Mouse (Mus musculus) liver, postnatal 0 days (tissue): Measurements from ENCODE around the gene Sec22c. TPM values are rescaled to one million over a fixed set of nuclear protein-coding genes. Genes with fewer than 3 reads are reported as not detected.
A peak's percentile ranks its signal among the peaks of the same experiment; 100 is the strongest.

Experiments
- ATAC-seq: fragments of 200-750 bp; cut with Nextera tagmentation; 2 replicates; pipeline ENCODE4 v1.8.0; 2017; ENCODE audit warnings: mild to moderate bottlenecking, moderate library complexity
- DNase-seq: peaks from one replicate; pipeline ENCODE4 v3.0.0-alpha.2; 2016
- H3K27ac ChIP-seq: fragments of 300-500 bp; sonication (generic); 2 replicates; pipeline ENCODE4 v1.5.1; 2014; ENCODE audit warnings: antibody characterized with exemption, moderate library complexity, mild to moderate bottlenecking, low read depth
- H3K27me3 ChIP-seq: fragments of 300-500 bp; sonication (generic); 2 replicates; pipeline ENCODE4 v1.6.1; 2014; ENCODE audit warnings: low read length, control low read depth, mixed read lengths; ENCODE audit not compliant: insufficient read depth
- H3K36me3 ChIP-seq: fragments of 300-500 bp; sonication (generic); replicated peaks from 2 replicates; pipeline ENCODE4 v1.6.1; 2014; ENCODE audit warnings: mild to moderate bottlenecking, control low read depth, low read length, moderate library complexity, mixed read lengths; ENCODE audit not compliant: insufficient read depth
- H3K4me1 ChIP-seq: fragments of 300-500 bp; sonication (generic); 2 replicates; pipeline ENCODE4 v1.6.1; 2014; ENCODE audit warnings: antibody characterized with exemption, mild to moderate bottlenecking, control low read depth; ENCODE audit not compliant: insufficient read depth
- H3K4me2 ChIP-seq: fragments of 300-500 bp; sonication (generic); 2 replicates; pipeline ENCODE4 v1.6.1; 2014; ENCODE audit warnings: low read depth, mild to moderate bottlenecking, low read length, moderate library complexity, mixed read lengths
- H3K4me3 ChIP-seq: fragments of 300-500 bp; sonication (generic); 2 replicates; pipeline ENCODE4 v1.5.1; 2014; ENCODE audit warnings: low read depth, low read length
- H3K9ac ChIP-seq: fragments of 300-500 bp; sonication (generic); replicated peaks from 2 replicates; pipeline ENCODE4 v1.6.1; 2014; ENCODE audit warnings: mild to moderate bottlenecking, moderate library complexity
- H3K9me3 ChIP-seq: fragments of 300-500 bp; sonication (generic); 2 replicates; pipeline ENCODE4 v1.6.1; 2016; ENCODE audit warnings: mild to moderate bottlenecking, control low read depth, low read length, mixed read lengths
- CTCF ChIP-seq: sonication (generic); IDR thresholded peaks from 2 replicates; pipeline ENCODE4 v1.5.1; 2016; ENCODE audit warnings: antibody characterized with exemption, low read depth
- EP300 ChIP-seq: IDR thresholded peaks from 2 replicates; pipeline ENCODE4 v1.6.1; 2016; ENCODE audit warnings: antibody characterized with exemption, low read depth, mild to moderate bottlenecking
- WGBS: fragments of 180-500 bp; shearing (Covaris S2); extraction: QIAGEN DNeasy Blood & Tissue Kit; methylation state at CpG from one replicate; pipeline ENCODE4 v1.1.7; 2014; ENCODE audit not compliant: insufficient replicate concordance; 5-methylcytosine and 5-hydroxymethylcytosine counted together
- polyA plus RNA-seq: library from polyadenylated mRNA; unstranded; fragments of >200 nt; fragmentation: Nextera tagmentation; extraction: Ambion mirVana; gene quantifications from 2 replicates; pipeline ENCODE4 v1.2.1, GENCODE M21; 2015

Gene Sec22c
- polyA plus RNA-seq, 1 experiment from 2014 or later = 4.4 TPM

- under 1% methylated on average over 62 of the region's 87 CpGs for WGBS
- DNase-seq (peak; percentile 54), ATAC-seq (peak; percentile 71)
- H3K4me2 ChIP-seq = peak overlapping the region; percentile 78
- no peaks in the 10 kb centered on the region for H3K27me3 ChIP-seq
- no peak for TF ChIP-seq EP300
- no peak for TF ChIP-seq CTCF
- peaks cover 15% of the 10 kb centered on the region for H3K4me1 ChIP-seq
- H3K9me3 ChIP-seq = no peaks in the 10 kb centered on the region
- peak overlapping the region; percentile 98 for H3K27ac ChIP-seq
- H3K9ac ChIP-seq = peak overlapping the region; percentile 92
- peak overlapping the region; percentile 89 for H3K4me3 ChIP-seq
- 0 out of 2 replicates have a peak, but pooled peaks cover 2% of the 10 kb centered on the region for H3K36me3 ChIP-seq
Measured at GRCm38 (mm10) chr9:121719347-121720331, 14.3 kb upstream of the Sec22c start.

DNA sequence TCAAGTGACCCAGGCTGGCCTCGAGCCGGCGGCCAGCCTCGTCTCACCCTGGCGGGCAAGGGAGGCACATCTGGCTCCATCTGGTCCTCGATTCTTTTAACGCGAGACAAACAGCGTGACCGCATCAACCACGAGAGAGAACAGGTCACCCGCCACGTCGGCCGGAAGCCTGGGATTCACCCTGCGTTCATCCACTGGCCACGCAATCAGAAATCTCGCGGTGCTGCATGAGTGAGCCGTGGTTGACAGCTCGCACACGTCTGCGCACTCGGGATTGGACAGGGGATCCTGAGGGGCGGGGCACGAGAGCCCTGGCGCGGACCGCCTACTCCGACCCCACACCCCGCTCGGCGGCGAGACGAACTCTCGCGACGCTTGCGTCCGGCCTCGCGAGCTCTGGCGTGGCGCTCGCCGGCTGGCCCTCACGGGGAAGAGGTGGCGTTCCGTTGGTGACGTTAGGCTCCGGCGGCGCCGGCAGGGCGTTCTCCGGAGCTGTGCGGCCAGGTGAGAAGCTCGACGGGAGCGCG is 13.6 kb upstream of the Sec22c start, which contains the start of gene Nktr:
Gene Nktr (plus strand): TSS at position 378 of the 527 bp plus-strand sequence.
- DNase-seq = peak; percentile 98
- Histone ChIP-seq H3K4me1 (peaks cover 15% of the 10 kb centered on the region), H3K9me3 (no peaks in the 10 kb centered on the region), H3K36me3 (0 out of 2 replicates have a peak, but pooled peaks cover 2% of the 10 kb centered on the region), H3K4me2 (peak within 1 kb of the TSS; percentile 78), H3K4me3 (peak within 1 kb of the TSS; percentile 89), H3K27me3 (no peaks in the 10 kb centered on the region), H3K27ac (peak within 1 kb of the TSS; percentile 98), H3K9ac (peak within 1 kb of the TSS; percentile 92)
- TF ChIP-seq CTCF (peak; percentile 11), EP300 (peak; percentile 54; the same call in 1 of the 2 replicates)
- ATAC-seq = peak; percentile 97
- under 1% methylated on average over 55 of the region's 61 CpGs for WGBS

- TF ChIP-seq EP300 (no peak), CTCF (no peak)
- peak overlapping the region; percentile 59 for H3K9ac ChIP-seq
- no peak for ATAC-seq
- H3K4me2 ChIP-seq = peak overlapping the region; percentile 78
- peak overlapping the region; percentile 89 for H3K4me3 ChIP-seq
- peaks cover 2% of the 10 kb centered on the region; the same call in 1 of the 2 replicates for H3K36me3 ChIP-seq
- peaks cover 13% of the 10 kb centered on the region for H3K4me1 ChIP-seq
- DNase-seq = no peak
- H3K9me3 ChIP-seq = no peaks in the 10 kb centered on the region
- 62% methylated on average over 15 of the region's 15 CpGs for WGBS
- no peaks in the 10 kb centered on the region for H3K27me3 ChIP-seq
- H3K27ac ChIP-seq = peak overlapping the region; percentile 98
Measured at GRCm38 (mm10) chr9:121718070-121718705, 12.9 kb upstream of the Sec22c start.

DNA sequence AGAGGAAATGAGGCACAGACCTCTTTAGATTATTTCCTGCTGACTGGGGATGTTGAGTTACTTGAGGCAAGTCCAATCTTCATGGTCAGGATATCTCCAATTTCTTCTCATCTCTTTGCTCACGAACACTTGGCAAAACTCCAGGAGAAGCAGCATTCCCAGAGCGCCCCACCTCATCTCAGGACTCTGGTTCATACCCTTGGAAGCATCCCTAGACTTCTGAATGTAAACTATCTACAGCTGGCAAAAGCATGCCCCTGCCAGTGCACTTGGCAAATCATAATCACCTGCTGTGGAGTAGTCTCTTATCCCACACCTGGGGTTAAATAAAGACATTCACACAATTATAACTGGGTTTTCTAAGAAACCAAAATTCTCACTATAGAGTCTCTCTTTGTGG is 11.8 kb upstream of the Sec22c start:
- Histone ChIP-seq H3K9ac (no peak overlapping the region), H3K9me3 (no peaks in the 10 kb centered on the region), H3K4me2 (no peak overlapping the region), H3K36me3 (peaks cover 13% of the 10 kb centered on the region; the same call in 1 of the 2 replicates), H3K4me3 (no peak overlapping the region), H3K27ac (no peak overlapping the region), H3K4me1 (peaks cover 11% of the 10 kb centered on the region), H3K27me3 (no peaks in the 10 kb centered on the region)
- DNase-seq (no peak), ATAC-seq (no peak)
- 74% methylated on average over 2 of the region's 2 CpGs for WGBS
- TF ChIP-seq CTCF (no peak), EP300 (no peak)

DNA sequence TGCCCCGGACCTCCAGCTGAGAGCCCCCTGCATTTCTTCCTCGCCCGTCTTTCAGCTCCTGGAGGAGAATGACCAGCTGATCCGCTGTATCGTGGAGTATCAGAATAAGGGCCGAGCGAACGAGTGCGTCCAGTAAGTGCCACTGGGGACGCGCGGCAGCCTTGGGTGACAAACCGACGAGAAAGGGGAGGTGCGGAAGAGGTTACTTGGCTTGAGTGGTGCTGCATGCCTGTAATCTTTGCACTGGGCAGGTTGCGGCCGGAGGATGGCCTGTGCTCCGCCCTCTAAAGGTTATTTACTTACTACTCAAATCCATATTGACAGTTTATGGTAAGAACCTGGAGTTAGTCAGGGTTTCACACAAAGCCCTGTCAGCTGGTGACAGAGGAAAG is 5.3 kb upstream of the Sec22c start:
- peak overlapping the region; percentile 79 for H3K4me2 ChIP-seq
- ATAC-seq (peak; percentile 75), DNase-seq (peak; percentile 71)
- H3K9me3 ChIP-seq = no peaks in the 10 kb centered on the region
- under 1% methylated on average over 18 of the region's 18 CpGs for WGBS
- peak overlapping the region; percentile 89 for H3K9ac ChIP-seq
- peaks cover 12% of the 10 kb centered on the region; the same call in 1 of the 2 replicates for H3K36me3 ChIP-seq
- peak overlapping the region; percentile 85 for H3K4me3 ChIP-seq
- H3K27me3 ChIP-seq = no peaks in the 10 kb centered on the region
- H3K27ac ChIP-seq = peak overlapping the region; percentile 97
- H3K4me1 ChIP-seq = peaks cover 18% of the 10 kb centered on the region
- 0 out of 2 replicates have a peak, but pooled peaks have one; percentile 12 for TF ChIP-seq CTCF
- TF ChIP-seq EP300 = peak; percentile 8; the same call in 1 of the 2 replicates
